Mouse (Mus musculus): ENCODE data around the gene Prkd2. TPM values are rescaled to one million over a fixed set of nuclear protein-coding genes. Genes with fewer than 3 reads are reported as not detected.
A peak's percentile ranks its signal among the peaks of the same experiment; 100 is the strongest.

Gene Prkd2
- total RNA-seq, 2 experiments from 2014 or later: 7.5 to 9.9 TPM

- DNase-seq (ENCODE audit: low spot score in 2 of 2): no peak
Measured at GRCm38 (mm10) chr7:16826571-16826970, 16.1 kb upstream of the Prkd2 start.

GRCm38 (mm10) chr7:16827274-16827673 lies 15.4 kb upstream of the Prkd2 start:
- DNase-seq (ENCODE audit: low spot score in 2 of 2): no peak

- DNase-seq (ENCODE audit: low spot score in 2 of 2): no peak
Measured at GRCm38 (mm10) chr7:16830449-16830848, 12.3 kb upstream of the Prkd2 start.

GRCm38 (mm10) chr7:16837916-16838803 lies 4.5 kb upstream of the Prkd2 start:
- DNase-seq (ENCODE audit: low spot score in 2 of 2): no peak

- DNase-seq (ENCODE audit: low spot score in 2 of 2): no peak
Measured at GRCm38 (mm10) chr7:16838804-16839426, 3.8 kb upstream of the Prkd2 start.

GRCm38 (mm10) chr7:16839427-16840108 lies 3.1 kb upstream of the Prkd2 start:
- no peak for DNase-seq (ENCODE audit: low spot score in 2 of 2)

GRCm38 (mm10) chr7:16840109-16840491 lies 2.6 kb upstream of the Prkd2 start:
- no peak for DNase-seq (ENCODE audit: low spot score in 2 of 2)

- DNase-seq (ENCODE audit: low spot score in 2 of 2): no peak
Measured at GRCm38 (mm10) chr7:16841078-16841477, 1.6 kb upstream of the Prkd2 start.

- no peak for DNase-seq (ENCODE audit: low spot score in 2 of 2)
Measured at GRCm38 (mm10) chr7:16841561-16842560, 841 bp upstream of the Prkd2 start.

GRCm38 (mm10) chr7:16843441-16844171 lies 904 bp downstream of the Prkd2 start:
- peak in 1 of 2 experiments; percentile 22 for DNase-seq (ENCODE audit: low spot score in 2 of 2)

- peak in 1 of 2 experiments; percentile 11 for DNase-seq (ENCODE audit: low spot score in 2 of 2)
Measured at GRCm38 (mm10) chr7:16844696-16845071, 2.0 kb downstream of the Prkd2 start.

GRCm38 (mm10) chr7:16845072-16845819 lies 2.5 kb downstream of the Prkd2 start:
- peak in 1 of 2 experiments; percentile 22 for DNase-seq (ENCODE audit: low spot score in 2 of 2)

GRCm38 (mm10) chr7:16845820-16846167 lies 3.1 kb downstream of the Prkd2 start:
- no peak for DNase-seq (ENCODE audit: low spot score in 2 of 2)

GRCm38 (mm10) chr7:16846775-16847174 lies 4.1 kb downstream of the Prkd2 start:
- no peak for DNase-seq (ENCODE audit: low spot score in 2 of 2)

GRCm38 (mm10) chr7:16847507-16847906 lies 4.8 kb downstream of the Prkd2 start:
- no peak for DNase-seq (ENCODE audit: low spot score in 2 of 2)

GRCm38 (mm10) chr7:16848579-16848978 lies 5.9 kb downstream of the Prkd2 start:
- peak; percentile 82 to 88 for DNase-seq (ENCODE audit: low spot score in 2 of 2)

GRCm38 (mm10) chr7:16851636-16852035 lies 8.9 kb downstream of the Prkd2 start:
- DNase-seq (ENCODE audit: low spot score in 2 of 2): no peak

GRCm38 (mm10) chr7:16853302-16853831 lies 10.7 kb downstream of the Prkd2 start:
- no peak for DNase-seq (ENCODE audit: low spot score in 2 of 2)

- no peak for DNase-seq (ENCODE audit: low spot score in 2 of 2)
Measured at GRCm38 (mm10) chr7:16858336-16858735, 15.6 kb downstream of the Prkd2 start.
